Mouse (Mus musculus) adipocyte (in vitro differentiated cells): Measurements from ENCODE around the gene C2cd4b.
"Not testable (repeated sequence)": the region's sequence is repeated elsewhere in the genome, so short reads cannot be mapped to it uniquely, and the experiment has no call there.

Experiments used
- DNase-seq: peaks from one replicate; pipeline ENCODE4 v3.0.0-alpha.2; 2016; ENCODE audit warnings: low spot score

C2cd4b gene

DNA sequence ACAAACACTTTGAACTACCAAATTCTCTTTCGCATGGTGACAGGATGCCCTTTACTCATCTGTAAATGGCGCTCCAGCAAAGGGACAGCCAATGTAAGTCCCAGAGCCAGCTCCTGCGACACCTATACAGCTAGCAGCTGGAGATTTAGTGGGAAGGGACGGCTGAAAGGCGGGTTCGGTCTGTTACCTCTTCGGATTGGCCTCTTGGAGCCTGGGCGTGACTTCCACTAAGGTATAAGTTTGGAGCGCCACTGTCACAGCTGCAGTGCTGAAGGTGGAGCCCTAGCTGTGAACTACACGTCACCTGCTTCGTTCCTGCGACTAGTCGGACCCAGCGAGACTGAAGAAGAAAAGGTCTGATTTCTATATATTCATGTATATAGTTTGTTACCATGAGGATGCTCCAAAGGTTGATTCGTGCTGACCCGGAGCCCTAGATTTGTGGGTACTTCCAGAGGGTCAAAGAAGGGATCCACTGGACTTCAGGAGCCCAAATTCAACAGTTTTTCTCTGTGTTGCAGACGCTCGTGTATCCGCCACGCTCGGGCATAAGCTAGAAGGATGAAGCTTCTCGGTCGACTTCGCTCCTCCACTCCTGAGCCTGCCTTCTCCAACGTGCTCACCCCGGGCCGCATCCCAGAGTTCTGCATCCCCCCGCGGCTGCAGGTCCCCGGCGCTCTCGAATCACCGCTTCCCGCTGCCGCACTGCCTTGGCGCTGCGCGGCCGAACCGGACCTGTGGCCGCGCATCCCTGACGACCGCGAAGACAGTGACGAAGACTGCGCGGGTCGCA lies at the start of gene C2cd4b:
Gene C2cd4b (plus strand): TSS at position 275 of the 793 bp plus-strand sequence.
- DNase-seq = no peak

DNA sequence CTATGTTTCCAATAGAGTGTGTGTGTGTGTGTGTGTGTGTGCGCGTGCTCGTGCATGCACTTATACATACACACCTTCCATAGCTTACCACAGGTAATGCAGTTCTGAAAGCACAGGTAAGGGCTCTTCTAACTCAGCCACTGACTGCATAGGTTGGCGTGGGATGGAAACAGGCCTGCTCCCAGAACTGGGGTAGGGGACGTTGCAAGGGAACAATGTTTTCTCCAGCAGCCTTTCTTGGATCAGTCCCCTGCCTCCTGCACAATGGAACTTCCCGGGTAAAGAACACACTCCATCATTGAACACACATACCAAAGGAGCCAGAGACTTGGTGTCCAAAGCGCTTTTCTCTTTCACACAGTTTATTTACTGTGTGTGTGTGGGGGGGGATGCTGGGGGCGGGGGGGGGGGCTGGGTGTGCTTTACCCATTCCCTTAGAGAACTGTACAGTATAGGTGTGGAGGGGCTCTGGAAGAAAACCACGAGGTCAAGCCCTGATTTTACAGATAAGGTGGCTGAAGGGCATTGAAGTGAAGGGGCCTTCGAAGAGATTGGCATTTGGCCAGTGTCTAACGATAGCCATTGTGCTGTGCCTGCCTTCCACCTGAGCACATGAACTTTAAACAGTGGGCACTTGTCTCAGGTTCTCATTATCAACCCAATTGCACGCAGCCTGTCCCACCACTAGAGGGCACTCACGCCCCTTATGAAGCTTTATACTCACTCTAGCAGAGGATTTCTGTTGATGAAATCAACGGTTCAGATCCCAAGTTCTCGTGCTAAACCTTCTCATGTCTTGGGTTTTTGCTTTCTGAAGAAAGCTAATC lies 48.0 kb upstream of the C2cd4b start:
- peak; percentile 79 for DNase-seq

DNA sequence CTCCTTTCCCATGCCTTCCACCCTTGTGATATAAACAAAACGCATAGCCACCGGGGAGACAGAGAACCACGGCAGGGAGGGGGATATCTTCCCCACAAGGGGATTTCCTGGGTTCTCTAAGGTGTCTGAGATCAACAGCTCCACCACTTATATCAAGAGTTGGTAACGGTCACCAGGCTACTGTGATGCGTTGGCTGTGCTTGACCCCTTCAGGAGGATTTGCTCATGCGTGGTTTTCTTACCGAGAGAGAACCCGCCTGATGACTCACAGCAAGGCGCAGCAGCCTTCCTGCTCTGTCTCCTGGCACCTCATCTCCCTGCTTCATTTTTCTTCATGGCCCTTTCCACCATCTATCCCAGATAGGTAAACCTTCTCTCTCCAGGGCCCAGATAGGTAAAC lies 47.1 kb upstream of the C2cd4b start:
- no peak for DNase-seq

DNA sequence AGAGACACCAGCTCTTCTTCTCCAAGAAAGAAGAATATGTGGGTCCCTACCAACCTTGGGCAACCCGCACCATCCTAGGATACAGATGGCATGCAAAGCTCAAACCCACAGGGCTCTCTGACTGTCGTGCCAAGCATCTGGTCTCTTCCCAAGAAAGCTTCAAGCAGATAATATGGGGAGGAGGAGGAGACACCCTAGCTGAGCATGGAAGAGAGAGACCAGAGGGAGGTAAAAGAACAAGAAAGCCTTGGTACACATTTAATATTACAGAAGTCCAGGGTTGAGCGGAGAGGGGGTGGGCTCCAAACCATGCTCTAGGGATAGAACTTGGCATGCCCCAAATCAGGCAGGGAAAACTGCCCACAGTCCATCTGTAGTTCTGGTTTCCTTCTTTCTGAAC lies 42.2 kb upstream of the C2cd4b start:
- DNase-seq = no peak

DNA sequence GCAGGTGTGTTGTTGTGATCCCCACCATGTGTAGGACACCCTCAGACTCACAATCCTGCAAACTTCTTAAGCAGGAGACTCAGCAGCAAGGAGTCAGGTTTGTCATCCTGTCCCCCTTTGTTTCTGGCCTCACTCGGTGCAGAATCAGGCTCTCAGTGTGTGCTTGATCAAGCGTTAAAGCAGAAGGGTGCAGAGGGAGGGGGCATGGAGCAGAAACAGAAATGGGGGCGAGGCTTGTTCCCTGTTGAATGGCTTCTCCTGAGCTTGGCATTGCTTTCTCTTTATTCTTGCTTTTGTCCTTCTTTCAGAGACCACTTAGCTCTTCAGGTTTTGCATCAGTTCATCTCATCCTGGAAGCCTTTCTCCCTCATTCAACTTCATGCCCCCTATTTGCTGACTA lies 40.6 kb upstream of the C2cd4b start:
- no peak for DNase-seq

DNA sequence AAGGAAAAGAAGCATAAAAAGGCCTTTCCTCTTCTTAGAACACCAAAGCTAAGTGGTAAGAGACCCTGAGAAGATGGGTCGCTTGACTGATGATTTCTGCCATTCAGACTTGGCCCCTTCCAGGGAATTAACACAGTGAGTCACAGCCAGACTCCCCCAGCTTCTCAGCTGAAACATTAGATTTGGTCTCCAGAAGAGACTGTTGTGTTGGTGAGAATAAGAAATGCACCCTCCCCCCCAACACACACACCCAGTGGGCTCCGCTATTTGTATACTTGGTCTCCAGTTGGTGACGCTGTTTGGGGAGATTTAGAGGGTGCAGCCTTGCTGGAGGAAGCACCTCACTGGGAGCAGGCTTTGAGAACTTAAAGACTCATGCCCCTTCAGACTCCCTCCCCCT lies 39.1 kb upstream of the C2cd4b start:
- no peak for DNase-seq

DNA sequence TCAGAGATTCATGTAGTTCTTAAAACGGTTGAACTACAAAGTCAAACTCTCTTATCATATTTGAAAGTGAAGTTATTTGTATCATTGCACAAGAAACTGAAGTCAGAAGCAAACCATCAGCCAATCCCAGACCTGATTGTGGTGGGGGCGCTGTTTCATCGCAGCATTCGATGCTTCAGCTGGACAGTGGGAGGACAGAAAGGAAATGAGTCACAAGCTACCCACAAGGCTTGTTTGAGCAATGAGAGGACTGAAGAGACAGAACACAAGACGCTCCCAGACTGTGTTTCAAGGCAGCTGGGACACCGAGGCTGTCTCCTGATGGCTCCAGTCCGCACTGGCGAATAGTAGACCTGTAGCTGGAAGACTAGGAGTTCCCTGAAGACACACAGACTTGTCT lies 36.9 kb upstream of the C2cd4b start:
- DNase-seq = no peak

DNA sequence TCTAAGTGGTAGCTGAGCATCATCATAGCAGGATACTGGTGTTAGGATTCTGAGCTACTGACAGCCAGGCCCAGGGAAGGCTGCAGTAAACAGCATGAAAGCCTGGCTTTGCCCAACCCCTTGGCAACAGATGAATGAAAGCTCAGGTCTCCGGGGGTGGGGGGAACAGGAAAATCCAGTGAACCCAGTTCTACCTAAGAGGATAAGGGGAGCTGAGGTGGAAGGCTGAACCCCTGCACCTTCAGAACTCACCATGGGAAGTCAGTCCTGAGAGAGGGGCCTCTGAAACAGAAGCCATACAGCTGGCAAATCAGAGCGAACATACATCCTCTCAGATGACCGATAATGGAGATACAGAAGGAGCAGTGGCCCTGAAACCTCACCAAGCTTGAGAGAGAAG lies 34.0 kb upstream of the C2cd4b start:
- DNase-seq = no peak

DNA sequence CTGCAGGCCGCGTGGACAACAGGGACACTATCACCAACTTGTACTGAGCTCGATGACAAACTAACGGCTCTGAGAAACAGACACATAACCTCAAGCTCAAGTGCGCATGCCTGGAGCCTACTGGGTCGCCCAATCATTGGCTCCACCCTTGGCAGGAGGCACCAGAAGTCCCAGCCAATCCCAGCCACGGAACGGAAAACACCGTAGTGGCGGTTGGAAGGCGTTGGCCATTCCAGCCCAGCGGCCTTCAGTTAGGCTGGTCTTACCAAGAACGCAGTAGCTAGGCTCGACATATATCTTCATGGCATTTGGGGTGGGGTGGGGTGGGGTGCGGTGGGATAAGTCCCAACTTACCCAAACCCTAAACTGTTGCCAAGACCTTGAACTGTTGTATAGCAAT lies 25.5 kb upstream of the C2cd4b start:
- no peak for DNase-seq

DNA sequence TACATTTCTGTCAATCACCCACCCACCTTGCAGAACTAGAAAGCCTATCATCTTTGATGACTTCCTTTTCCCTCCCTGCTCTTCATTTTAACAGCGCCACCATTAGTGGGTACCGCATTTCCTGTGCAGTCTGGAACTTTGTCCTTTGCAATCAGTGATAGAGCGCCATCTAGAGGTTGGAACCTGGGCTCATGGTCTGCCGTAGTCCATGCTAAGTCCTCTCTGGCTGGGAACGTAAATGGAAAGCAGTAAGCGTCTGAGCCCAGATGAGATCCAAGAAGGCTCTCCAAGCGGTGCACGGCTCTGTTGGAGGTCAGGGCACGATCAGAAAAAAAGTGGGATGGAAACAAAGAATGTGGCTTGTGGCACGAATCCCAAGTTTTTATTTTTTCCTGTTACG lies 23.8 kb upstream of the C2cd4b start:
- no peak for DNase-seq

DNA sequence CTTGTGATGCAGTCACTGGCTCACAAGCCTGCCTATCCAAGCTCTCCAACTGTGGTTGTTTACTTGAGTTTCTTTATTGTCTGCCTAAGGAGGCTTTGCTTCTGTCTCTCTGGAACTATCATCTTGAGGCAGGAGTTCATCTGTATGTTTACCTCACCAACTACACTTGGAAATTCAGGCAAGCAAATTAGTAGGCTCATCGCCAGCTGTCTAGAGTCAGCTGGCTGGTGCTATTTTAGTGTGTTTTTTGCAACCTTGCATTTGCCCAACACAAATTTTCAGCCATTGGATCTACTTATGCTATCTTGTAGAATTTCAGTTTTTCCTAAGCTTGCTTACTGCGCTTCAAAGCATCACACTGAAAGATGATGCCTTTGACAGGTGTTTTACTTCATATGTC lies 18.0 kb upstream of the C2cd4b start:
- no peak for DNase-seq

DNA sequence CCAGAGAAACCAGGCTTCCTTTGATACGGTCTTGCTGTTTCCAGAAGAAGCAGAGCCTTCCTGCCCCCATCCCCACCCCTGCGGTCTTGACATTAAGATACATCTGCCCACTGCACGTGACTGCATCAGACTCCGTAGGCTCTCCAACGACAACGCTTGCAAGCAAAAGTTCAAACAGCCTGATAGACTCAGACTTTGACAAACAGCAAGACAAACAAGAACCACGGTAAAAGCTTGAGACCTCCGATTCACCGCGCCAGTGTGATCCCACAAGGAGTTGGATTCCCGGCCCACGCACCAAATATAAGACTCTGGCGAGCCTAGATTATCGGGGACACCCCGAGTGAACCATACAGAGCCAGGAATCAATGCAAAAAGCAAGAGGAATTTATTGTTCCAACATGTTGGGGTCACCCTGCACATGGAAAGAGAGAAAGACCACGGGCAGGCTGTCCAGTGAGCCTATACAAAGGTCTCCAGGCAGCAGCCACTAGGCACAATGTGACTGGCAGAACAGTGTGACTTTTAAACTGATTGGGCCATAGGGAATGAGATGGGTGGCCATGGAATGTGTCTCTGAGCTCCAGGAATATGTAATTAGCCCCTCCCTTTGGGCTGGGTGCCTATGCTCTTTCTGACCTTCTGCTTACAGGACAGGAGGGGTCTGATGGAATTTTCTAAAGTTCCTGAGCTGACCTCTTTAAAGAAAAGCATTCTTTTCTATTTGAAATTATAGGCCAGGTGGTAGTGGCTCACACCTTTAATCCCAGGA lies 5.6 kb upstream of the C2cd4b start:
- DNase-seq = no peak

DNA sequence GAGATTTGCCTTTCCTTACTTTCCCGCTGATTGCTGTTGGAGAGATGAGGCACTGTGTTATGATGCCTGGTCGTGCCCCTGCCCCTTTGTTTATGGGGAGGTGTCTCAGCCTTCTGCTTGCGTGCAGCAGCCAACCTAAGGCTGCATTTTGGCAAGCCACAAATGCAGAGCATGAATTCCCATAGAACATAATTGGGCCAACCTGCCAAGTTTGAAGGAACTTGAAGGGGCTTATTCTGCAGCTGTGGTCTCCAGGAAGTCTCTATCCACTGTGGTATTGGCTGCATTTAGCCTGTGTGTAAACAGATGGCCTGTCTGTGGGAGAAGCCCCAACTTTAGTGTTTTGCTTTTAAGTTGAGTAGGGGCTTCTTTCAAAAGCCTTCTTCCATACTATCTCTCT lies 4.5 kb upstream of the C2cd4b start:
- no peak for DNase-seq

DNA sequence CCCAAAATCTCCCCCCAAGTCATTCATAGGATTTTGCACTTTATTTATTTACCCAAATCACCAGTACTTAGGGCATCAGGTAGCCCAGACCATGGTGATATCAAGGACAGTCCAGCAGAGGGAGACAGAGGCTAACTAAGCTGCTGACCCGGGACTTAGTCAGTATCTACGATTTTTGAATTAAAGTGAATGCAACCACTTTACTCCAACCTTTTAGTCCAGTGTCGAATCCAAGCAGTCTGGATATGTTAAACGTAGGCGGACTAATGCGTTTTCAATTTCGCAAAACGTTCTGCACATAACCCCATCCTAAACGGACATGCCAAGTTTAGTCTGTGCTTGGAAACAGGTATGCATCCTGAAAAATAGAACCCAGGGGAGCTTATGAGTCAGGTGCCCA lies 551 bp upstream of the C2cd4b start:
- peak; percentile 36 for DNase-seq

DNA sequence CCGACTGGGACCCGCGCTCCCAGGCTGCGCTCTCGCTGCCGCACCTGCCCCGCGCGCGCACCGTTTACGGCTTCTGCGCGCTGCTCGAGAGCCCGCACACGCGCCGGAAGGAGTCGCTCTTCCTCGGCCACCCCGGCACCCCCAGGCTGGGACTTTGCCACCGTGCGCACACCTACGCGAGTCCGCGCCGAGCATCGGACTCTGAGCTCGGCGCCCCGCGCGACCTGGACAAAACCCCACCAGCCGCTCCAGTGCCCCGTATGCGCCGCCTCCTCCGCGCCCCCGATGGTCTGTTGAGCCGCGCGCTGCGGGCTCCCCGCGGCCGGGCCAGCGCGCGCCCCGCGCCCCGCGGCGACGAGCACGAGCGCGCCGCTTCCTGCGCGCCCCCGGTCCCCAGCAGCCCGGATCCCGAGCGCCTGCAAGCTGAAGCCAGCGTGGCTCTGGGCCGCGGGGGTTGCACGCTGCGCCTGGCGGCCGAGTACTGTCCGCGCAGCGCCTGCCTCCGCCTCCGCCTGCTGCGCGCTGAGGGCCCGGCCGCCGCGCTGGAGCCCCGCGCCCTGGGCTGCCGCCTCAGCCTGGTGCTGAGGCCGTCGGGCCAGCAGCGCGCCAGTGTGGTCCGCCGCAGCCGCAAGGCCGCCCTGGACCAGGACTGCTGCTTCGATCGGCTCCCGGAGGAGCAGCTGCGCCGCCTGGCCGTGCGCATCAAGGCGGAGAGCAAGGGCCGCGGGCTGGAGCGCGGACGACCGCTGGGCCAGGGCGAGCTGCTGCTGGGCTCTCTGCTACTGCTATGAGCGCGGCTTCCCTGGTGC lies 923 bp downstream of the C2cd4b start:
- not testable (repeated sequence) for DNase-seq

DNA sequence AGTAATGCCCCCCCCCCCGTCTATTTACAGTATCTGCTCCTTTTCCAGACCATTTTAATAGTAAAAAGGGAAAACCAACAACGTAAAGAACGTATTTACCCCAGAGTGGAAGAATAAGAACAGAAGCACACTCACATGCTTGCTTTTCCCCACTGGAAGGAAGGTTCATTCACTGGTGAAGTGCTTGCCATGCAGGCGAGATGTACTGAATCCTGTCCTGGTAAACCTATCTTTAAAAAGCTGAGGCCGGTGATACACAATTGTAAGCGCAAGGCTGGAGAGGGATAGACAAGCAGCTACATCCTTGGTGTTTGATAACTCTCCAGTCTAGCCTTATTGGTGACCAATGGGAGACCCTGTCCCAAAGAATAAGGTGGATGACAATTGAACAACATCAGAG lies 1.8 kb downstream of the C2cd4b start:
- DNase-seq = no peak

DNA sequence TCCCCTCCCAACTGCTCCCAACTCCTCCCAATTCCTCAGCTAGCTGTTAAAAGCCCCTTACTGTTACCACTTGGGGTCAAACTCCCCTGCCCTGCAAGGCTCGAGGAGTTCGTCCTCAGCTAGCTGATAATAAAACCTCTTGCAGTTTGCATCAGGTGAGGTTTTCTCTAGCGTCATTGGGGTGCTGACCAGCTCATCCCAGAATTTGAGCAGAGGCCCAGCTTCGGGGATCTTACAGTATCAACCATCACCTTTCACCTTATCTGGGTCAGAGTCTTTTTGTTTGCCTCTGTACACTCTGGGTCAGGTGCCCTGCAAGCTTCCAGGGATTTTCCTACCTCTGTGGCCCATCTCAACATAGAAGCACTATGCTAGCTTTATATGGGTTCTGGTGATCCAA lies 4.1 kb downstream of the C2cd4b start:
- no peak for DNase-seq

DNA sequence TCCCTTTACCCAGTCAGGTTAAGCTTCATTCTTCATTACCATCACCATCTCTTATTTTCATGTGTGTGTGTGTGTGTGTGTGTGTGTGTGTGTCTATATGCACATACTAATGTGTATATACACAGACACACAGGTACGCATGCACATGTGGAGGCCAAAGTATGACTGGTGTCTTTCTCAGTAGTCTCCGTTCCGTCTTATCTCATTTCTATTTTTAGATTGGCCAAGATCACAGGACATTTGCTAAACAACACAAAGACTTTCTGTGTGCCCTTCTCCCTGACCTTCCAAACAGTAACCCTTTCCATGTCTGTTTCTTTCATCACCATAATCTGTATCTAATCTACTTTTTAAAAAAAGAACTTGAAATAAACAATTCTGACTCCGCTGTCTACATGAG lies 7.2 kb downstream of the C2cd4b start:
- no peak for DNase-seq

DNA sequence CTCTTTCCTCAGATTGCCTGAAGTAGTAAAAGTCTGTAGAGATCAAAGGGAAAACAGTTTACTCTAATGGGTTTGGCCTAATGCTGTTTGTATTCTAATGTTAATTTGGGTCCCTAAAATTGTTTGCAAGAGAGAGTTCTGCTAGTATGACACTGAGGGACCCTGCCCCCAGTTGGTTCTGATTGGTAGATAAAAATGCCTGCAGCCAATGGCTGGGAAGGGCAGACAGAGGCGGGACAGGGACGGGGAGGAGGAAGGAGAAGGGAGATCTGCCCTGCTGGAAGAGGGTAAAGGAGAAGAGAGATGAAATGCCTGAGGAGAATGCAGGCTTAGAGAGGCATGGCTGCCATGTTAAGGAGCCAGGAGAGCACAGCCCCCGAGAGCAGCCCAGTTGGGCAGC lies 7.7 kb downstream of the C2cd4b start:
- DNase-seq = no peak

DNA sequence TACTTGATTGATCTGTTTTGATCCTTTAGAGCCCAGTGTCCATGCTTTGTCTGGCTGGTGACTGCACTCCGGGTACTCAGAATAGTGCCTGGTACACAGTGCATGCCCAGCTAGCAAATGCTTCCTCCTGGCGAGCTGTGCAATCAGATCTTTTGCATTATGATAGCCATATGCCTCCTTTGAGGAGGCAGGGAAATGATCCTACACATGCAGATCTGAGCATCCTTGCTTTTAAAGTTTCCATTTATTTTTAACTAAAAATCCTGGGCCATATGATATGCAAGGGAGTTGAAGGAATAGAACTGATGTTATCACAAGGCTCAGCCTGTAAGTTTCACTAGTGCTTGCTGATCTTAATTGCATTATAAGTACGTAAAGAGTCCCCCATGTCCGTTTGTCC lies 9.6 kb downstream of the C2cd4b start:
- DNase-seq = no peak

DNA sequence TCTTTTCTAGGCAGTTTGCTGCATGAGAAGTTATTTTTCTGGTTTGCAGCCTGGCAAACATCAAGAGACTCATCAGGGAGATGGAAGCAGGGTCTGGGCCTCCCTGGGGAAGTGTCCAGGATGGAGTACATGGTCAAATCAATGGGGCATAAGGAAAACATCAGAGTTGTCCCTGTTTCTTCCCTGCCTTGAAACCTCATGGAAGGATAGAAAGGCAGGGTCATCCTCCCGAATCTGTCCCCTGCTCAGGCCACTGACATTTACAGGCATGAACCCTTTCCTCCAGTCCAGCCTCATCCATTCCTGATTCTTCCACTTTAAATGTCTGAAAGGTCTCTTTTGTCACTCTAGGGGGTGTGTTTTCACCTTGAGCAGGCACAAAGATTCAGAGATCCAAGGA lies 10.2 kb downstream of the C2cd4b start:
- no peak for DNase-seq

DNA sequence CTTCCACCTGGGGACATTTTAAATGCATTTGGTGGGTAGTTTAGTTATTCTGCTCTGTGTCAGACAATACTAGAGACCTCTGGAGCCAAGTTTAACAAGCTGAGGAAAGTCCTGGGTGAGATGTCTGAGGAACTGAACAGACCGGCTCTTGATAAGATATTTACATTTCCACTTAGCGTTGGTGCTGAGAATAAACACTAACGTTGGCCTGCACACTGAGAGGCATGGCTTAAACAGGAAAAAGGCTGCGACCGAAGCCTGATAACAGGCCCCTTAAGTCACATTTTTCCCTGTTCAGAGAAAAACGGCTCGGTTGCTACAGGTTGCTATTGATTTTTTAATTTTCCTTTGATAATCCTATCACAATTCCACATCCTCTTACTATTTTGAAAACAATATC lies 12.1 kb downstream of the C2cd4b start:
- no peak for DNase-seq
